Mouse (Mus musculus): ENCODE data around the gene Pacrg.

DNA sequence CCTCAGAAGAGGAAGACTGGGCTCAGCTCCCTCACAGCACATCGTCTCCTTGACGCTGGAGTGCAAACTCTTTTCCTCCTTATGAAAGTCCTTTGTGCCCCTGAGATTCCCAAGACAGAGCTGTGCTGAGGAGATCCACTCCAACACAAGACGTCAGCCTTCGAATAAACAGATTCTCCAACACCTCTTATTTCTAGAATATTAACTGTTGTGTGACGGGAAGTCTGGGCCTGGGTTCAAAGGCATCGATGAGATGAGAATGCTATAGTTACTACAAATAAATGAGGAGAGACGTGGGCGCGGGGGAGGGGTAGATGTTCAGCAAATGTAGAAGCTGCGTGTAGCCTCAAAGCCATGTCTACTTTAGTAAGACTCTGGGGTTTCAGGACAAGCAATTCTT is 270.8 kb downstream of the Pacrg start:
- TF ChIP-seq CTCF (IDR thresholded peaks at IDR 0.05; ENCODE audit: low read depth, low read length) (no peak), GATA1 (IDR thresholded peaks at IDR 0.05; ENCODE audit: borderline replicate concordance, low read length) (no peak), TAL1 (conservative IDR thresholded peaks at IDR 0.05; ENCODE audit: low read depth, low read length) (no peak), POLR2AphosphoS5 (IDR thresholded peaks at IDR 0.05; ENCODE audit: insufficient replicate concordance, low read depth, low read length) (no peak)

Data from G1E (cell line).